Mouse (Mus musculus): Measurements from ENCODE around the gene Stard5. TPM values are rescaled to one million over a fixed set of nuclear protein-coding genes. Genes with fewer than 3 reads are reported as not detected.
A peak's percentile ranks its signal among the peaks of the same experiment; 100 is the strongest.

Stard5 gene
- polyA plus RNA-seq (2015; fragmentation: Nextera tagmentation; extraction: Ambion mirVana) = 67.7 and 77.3 TPM in 2 replicates

- Histone ChIP-seq H3K4me3 (ENCODE audit: low read length) (peak within 1 kb of the TSS; percentile 64), H3K9ac (ENCODE audit: low read depth, low read length) (peak within 1 kb of the TSS; percentile 83), H3K4me1 (ENCODE audit: control insufficient read depth, insufficient read depth, low read length) (peaks cover 31% of the 10 kb centered on the region), H3K4me2 (ENCODE audit: low read depth, low read length) (peak within 1 kb of the TSS; percentile 65), H3K9me3 (ENCODE audit: control insufficient read depth, low read length) (no peaks in the 10 kb centered on the region), H3K27me3 (replicated peaks; ENCODE audit: control insufficient read depth, insufficient read depth, low read length) (no peaks in the 10 kb centered on the region), H3K27ac (ENCODE audit: low read length) (peak within 1 kb of the TSS; percentile 65), H3K36me3 (ENCODE audit: control insufficient read depth, insufficient read depth, low read length) (no peaks in the 10 kb centered on the region)
- under 1% methylated on average over 35 of the region's 35 CpGs for WGBS
- peak; percentile 91 for ATAC-seq
These were observed at the start of gene Stard5 for GRCm38 (mm10) chr7:83631828-83632681. Gene Stard5, plus strand, starts transcription at chr7:83631959.

DNA sequence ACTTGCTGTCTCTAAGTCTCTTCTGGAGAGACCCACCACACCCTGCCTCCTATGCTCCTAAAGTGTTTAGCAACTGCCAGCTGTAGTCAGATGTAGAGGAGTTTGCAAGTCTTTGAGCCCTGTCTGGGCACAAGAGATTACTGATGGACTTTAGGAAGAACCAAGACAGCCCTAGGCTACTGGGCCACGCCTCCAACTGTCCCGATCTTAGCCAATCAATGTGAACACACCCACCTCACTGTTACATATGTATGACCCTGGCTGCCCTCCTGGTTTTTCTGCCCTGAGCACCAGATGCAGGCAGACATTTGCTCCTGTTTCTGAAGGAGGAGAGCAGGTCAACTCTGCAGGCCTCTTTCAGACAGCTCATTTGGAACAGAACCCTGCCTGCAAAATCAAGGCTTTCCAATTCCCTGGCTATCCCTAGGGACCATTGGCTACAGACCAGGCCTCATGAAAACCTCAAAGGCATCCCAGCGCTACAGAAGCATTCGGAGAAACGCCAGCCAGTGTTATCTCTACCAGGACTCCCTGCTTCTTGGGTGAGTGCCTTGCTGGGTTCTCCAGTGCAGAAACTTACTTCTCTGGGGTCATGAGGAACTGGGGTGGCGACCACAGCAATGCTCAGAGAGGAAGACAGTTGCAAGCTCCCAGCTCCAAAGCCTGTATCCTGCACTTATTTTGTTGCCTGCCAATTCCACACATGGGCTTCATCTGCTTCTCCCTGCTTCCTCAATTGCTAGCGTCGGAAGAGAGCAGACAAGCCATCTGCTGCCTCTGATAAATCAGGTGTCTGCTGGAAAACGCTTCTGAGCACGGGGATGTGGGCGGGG lies 46.9 kb upstream of the Stard5 start, which contains the start of gene Tmc3:
Gene Tmc3 (plus strand): TSS at position 289 of the 833 bp plus-strand sequence.
- Histone ChIP-seq H3K27ac (ENCODE audit: low read length) (peak within 1 kb of the TSS; percentile 28; the same call in 1 of the 2 replicates), H3K4me2 (ENCODE audit: low read depth, low read length) (no peak within 1 kb of the TSS), H3K27me3 (replicated peaks; ENCODE audit: control insufficient read depth, insufficient read depth, low read length) (no peaks in the 10 kb centered on the region), H3K9ac (ENCODE audit: low read depth, low read length) (0 out of 2 replicates have a peak within 1 kb of the TSS, but pooled peaks have one; percentile 10), H3K4me1 (ENCODE audit: control insufficient read depth, insufficient read depth, low read length) (peaks cover 9% of the 10 kb centered on the region; the same call in 1 of the 2 replicates), H3K36me3 (ENCODE audit: control insufficient read depth, insufficient read depth, low read length) (no peaks in the 10 kb centered on the region), H3K9me3 (ENCODE audit: control insufficient read depth, low read length) (no peaks in the 10 kb centered on the region), H3K4me3 (ENCODE audit: low read length) (no peak within 1 kb of the TSS)
- WGBS = 37% methylated on average over 11 of the region's 11 CpGs
- peak; percentile 84 for ATAC-seq

- no peak overlapping the region for H3K9ac ChIP-seq (ENCODE audit: low read depth, low read length)
- no peak overlapping the region for H3K27ac ChIP-seq (ENCODE audit: low read length)
- H3K4me1 ChIP-seq (ENCODE audit: control insufficient read depth, insufficient read depth, low read length) = no peaks in the 10 kb centered on the region
- H3K9me3 ChIP-seq (ENCODE audit: control insufficient read depth, low read length) = no peaks in the 10 kb centered on the region
- H3K27me3 ChIP-seq (replicated peaks; ENCODE audit: control insufficient read depth, insufficient read depth, low read length) = no peaks in the 10 kb centered on the region
- no peak overlapping the region for H3K4me3 ChIP-seq (ENCODE audit: low read length)
- no peaks in the 10 kb centered on the region for H3K36me3 ChIP-seq (ENCODE audit: control insufficient read depth, insufficient read depth, low read length)
- no peak overlapping the region for H3K4me2 ChIP-seq (ENCODE audit: low read depth, low read length)
- 87% methylated on average over 3 of the region's 3 CpGs for WGBS
- ATAC-seq = no peak
These were observed 37.7 kb upstream of the Stard5 start for GRCm38 (mm10) chr7:83594056-83594455.

DNA sequence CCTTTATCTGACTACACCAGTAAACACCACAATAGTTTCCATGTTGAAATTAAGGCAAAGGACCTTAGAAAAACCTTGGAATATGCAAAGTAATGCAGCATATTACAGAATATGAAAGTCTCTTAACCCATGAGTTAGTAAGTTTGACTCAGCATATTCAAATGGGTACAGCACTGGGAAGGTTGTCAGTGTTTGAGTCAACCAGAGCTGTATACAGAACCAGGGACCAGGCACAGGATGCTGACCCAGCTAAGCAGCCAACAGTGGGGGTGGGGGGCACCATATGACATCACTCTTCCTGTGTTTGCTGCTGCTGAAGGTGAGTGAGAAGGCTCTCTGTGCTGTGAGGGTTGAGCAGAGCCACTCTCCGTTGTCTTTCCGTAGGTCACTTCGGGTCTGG lies 34.7 kb upstream of the Stard5 start:
- Histone ChIP-seq H3K36me3 (ENCODE audit: control insufficient read depth, insufficient read depth, low read length) (no peaks in the 10 kb centered on the region), H3K27me3 (replicated peaks; ENCODE audit: control insufficient read depth, insufficient read depth, low read length) (no peaks in the 10 kb centered on the region), H3K4me1 (ENCODE audit: control insufficient read depth, insufficient read depth, low read length) (0 out of 2 replicates have a peak, but pooled peaks cover 5% of the 10 kb centered on the region), H3K9ac (ENCODE audit: low read depth, low read length) (no peak overlapping the region), H3K27ac (ENCODE audit: low read length) (no peak overlapping the region), H3K4me2 (ENCODE audit: low read depth, low read length) (no peak overlapping the region), H3K9me3 (ENCODE audit: control insufficient read depth, low read length) (no peaks in the 10 kb centered on the region), H3K4me3 (ENCODE audit: low read length) (no peak overlapping the region)
- 87% methylated on average over 3 of the region's 3 CpGs for WGBS
- no peak for ATAC-seq

DNA sequence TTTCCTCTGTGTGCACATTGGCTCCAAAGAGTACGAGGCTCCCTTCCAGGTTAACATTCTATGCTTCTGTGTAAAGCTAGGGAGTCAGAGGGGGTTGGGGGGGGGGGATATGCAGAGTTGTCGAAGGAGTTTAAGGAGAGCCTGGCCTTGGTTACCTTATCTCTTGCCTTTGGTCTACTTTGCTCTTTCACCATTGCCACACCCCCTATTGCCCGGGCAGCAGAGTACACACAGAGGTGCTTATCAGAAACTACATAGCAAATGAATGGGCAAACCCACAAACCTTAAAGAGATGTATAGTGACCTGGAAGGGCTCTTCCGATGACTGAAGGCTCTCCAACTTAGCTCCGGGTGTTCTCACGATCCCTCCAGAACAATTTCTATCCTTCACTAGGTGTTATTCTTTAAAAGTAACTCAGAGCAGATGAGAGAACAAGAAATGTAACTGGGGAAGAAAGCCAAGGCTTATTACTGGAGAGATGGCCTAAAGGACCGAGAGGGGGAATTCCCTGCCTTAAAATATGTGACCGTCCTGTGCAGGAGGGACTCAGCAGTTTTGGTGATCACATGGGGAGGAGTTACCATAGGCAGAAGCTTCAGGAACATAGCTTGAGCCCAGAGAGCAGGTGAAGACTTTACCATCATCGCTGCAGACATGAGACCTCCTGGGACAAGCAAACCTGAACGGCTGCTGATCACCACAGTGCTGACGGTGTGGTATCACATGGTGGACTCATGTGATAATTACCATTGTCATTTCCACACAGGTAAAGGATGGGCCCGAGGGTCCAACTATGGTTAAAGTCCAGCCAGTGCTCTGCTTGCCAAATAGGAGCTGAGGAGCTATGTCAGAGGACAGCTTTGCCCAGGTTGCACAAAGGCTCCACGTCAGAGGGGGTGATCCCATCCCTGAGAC lies 32.5 kb upstream of the Stard5 start:
- H3K9ac ChIP-seq (ENCODE audit: low read depth, low read length) = no peak overlapping the region

GRCm38 (mm10) chr7:83599913-83600286 lies 31.9 kb upstream of the Stard5 start:
- Histone ChIP-seq H3K9me3 (ENCODE audit: control insufficient read depth, low read length) (no peaks in the 10 kb centered on the region), H3K4me3 (ENCODE audit: low read length) (no peak overlapping the region), H3K27me3 (replicated peaks; ENCODE audit: control insufficient read depth, insufficient read depth, low read length) (no peaks in the 10 kb centered on the region), H3K9ac (ENCODE audit: low read depth, low read length) (no peak overlapping the region), H3K36me3 (ENCODE audit: control insufficient read depth, insufficient read depth, low read length) (no peaks in the 10 kb centered on the region), H3K4me2 (ENCODE audit: low read depth, low read length) (no peak overlapping the region), H3K27ac (ENCODE audit: low read length) (no peak overlapping the region), H3K4me1 (ENCODE audit: control insufficient read depth, insufficient read depth, low read length) (0 out of 2 replicates have a peak, but pooled peaks cover 5% of the 10 kb centered on the region)
- WGBS = 65% methylated on average over 8 of the region's 8 CpGs
- ATAC-seq = peak; percentile 24; the same call in 1 of the 2 replicates

More for the DNA sequence above, 32.5 kb upstream of the Stard5 start:
- Histone ChIP-seq H3K4me3 (ENCODE audit: low read length) (no peak overlapping the region), H3K27me3 (replicated peaks; ENCODE audit: control insufficient read depth, insufficient read depth, low read length) (no peaks in the 10 kb centered on the region), H3K9me3 (ENCODE audit: control insufficient read depth, low read length) (no peaks in the 10 kb centered on the region), H3K4me1 (ENCODE audit: control insufficient read depth, insufficient read depth, low read length) (0 out of 2 replicates have a peak, but pooled peaks cover 5% of the 10 kb centered on the region), H3K27ac (ENCODE audit: low read length) (no peak overlapping the region; the same call in 1 of the 2 replicates), H3K4me2 (ENCODE audit: low read depth, low read length) (no peak overlapping the region), H3K36me3 (ENCODE audit: control insufficient read depth, insufficient read depth, low read length) (no peaks in the 10 kb centered on the region)
- peak; percentile 89 for ATAC-seq
- 66% methylated on average over 13 of the region's 13 CpGs for WGBS

- Histone ChIP-seq H3K36me3 (ENCODE audit: control insufficient read depth, insufficient read depth, low read length) (no peaks in the 10 kb centered on the region), H3K4me2 (ENCODE audit: low read depth, low read length) (no peak overlapping the region), H3K4me1 (ENCODE audit: control insufficient read depth, insufficient read depth, low read length) (0 out of 2 replicates have a peak, but pooled peaks cover 5% of the 10 kb centered on the region), H3K9ac (ENCODE audit: low read depth, low read length) (no peak overlapping the region), H3K4me3 (ENCODE audit: low read length) (no peak overlapping the region), H3K9me3 (ENCODE audit: control insufficient read depth, low read length) (no peaks in the 10 kb centered on the region), H3K27me3 (replicated peaks; ENCODE audit: control insufficient read depth, insufficient read depth, low read length) (no peaks in the 10 kb centered on the region), H3K27ac (ENCODE audit: low read length) (no peak overlapping the region)
- ATAC-seq = no peak
- 92% methylated on average over 7 of the region's 7 CpGs for WGBS
These were observed 27.4 kb upstream of the Stard5 start for GRCm38 (mm10) chr7:83604180-83604944.

GRCm38 (mm10) chr7:83606796-83607195 lies 25.0 kb upstream of the Stard5 start:
- Histone ChIP-seq H3K9me3 (ENCODE audit: control insufficient read depth, low read length) (no peaks in the 10 kb centered on the region), H3K4me1 (ENCODE audit: control insufficient read depth, insufficient read depth, low read length) (no peaks in the 10 kb centered on the region), H3K27me3 (replicated peaks; ENCODE audit: control insufficient read depth, insufficient read depth, low read length) (no peaks in the 10 kb centered on the region), H3K4me3 (ENCODE audit: low read length) (no peak overlapping the region), H3K36me3 (ENCODE audit: control insufficient read depth, insufficient read depth, low read length) (no peaks in the 10 kb centered on the region), H3K4me2 (ENCODE audit: low read depth, low read length) (no peak overlapping the region), H3K9ac (ENCODE audit: low read depth, low read length) (no peak overlapping the region), H3K27ac (ENCODE audit: low read length) (no peak overlapping the region)
- 94% methylated on average over 2 of the region's 2 CpGs for WGBS
- no peak for ATAC-seq

Measured in intestine, embryonic 16.5 days (tissue).